Comparison of ENCODE assay signal across 7 mouse cellular contexts in genomic region chr13:48262451-48262969, GRCm38 (mm10). TPM values are rescaled to one million over a fixed set of nuclear protein-coding genes. Genes with fewer than 3 reads are reported as not detected.
DNase-seq lines count a peak whose midpoint lies in the region; ATAC-seq and TF ChIP-seq lines count a peak whose summit lies in the region.

No protein-coding gene starts in this region.

- ATAC-seq in cerebellum, adult (ENCODE audit: insufficient number of reproducible peaks, low FRiP score, low TSS enrichment): 0 out of 2 replicates have a peak, but pooled peaks have one; percentile 2
- no peak for ATAC-seq in forebrain, embryonic 14.5 days
- ATAC-seq in hindbrain, embryonic 16.5 days: no peak
- ATAC-seq in limb, embryonic 15.5 days (ENCODE audit: insufficient number of reproducible peaks, low FRiP score, low TSS enrichment, low read depth): no peak

- under 1% methylated on average over 25 of the region's 25 CpGs for WGBS in forebrain, embryonic 14.5 days
- 0% methylated on average over 24 of the region's 25 CpGs for WGBS in hindbrain, embryonic 16.5 days
- under 1% methylated on average over 25 of the region's 25 CpGs for WGBS in limb, embryonic 15.5 days

- TF ChIP-seq POLR2A in myocyte (IDR thresholded peaks at IDR 0.05; ENCODE audit: insufficient read length, low read depth): no peak

- H3K9ac ChIP-seq in forebrain, embryonic 14.5 days (ENCODE audit: low read length): peak overlapping the region; percentile 99
- H3K9ac ChIP-seq in hindbrain, embryonic 16.5 days (ENCODE audit: low read depth, low read length): peak overlapping the region; percentile 88
- H3K9ac ChIP-seq in limb, embryonic 15.5 days: peak overlapping the region; percentile 82

- no peak overlapping the region for H3ac ChIP-seq in myocyte (ENCODE audit: control insufficient read depth, insufficient read length)

- H3K9me3 ChIP-seq in forebrain, embryonic 14.5 days (replicated peaks; ENCODE audit: control insufficient read depth, low read length): no peaks in the 10 kb centered on the region
- no peaks in the 10 kb centered on the region for H3K9me3 ChIP-seq in hindbrain, embryonic 16.5 days (ENCODE audit: control insufficient read depth, low read length)
- no peaks in the 10 kb centered on the region for H3K9me3 ChIP-seq in limb, embryonic 15.5 days

- H3K4me2 ChIP-seq in forebrain, embryonic 14.5 days (ENCODE audit: low read length): peak overlapping the region; percentile 73
- peak overlapping the region; percentile 81 for H3K4me2 ChIP-seq in hindbrain, embryonic 16.5 days (ENCODE audit: low read length)
- H3K4me2 ChIP-seq in limb, embryonic 15.5 days: peak overlapping the region; percentile 92
- H3K4me2 ChIP-seq in myocyte (ENCODE audit: low read depth): no peak overlapping the region

- H3K36me3 ChIP-seq in forebrain, embryonic 14.5 days (ENCODE audit: control insufficient read depth, insufficient read depth, low read length): no peaks in the 10 kb centered on the region
- no peaks in the 10 kb centered on the region for H3K36me3 ChIP-seq in hindbrain, embryonic 16.5 days (ENCODE audit: control insufficient read depth, insufficient read depth, low read length)
- H3K36me3 ChIP-seq in limb, embryonic 15.5 days: no peaks in the 10 kb centered on the region
- H3K36me3 ChIP-seq in myocyte (ENCODE audit: control insufficient read depth, insufficient read depth): no peaks in the 10 kb centered on the region

- peaks cover 12% of the 10 kb centered on the region for H3K4me1 ChIP-seq in forebrain, embryonic 14.5 days (ENCODE audit: control insufficient read depth, insufficient read depth, low read length)
- H3K4me1 ChIP-seq in hindbrain, embryonic 16.5 days (ENCODE audit: control insufficient read depth, insufficient read depth, low read depth, low read length): peaks cover 5% of the 10 kb centered on the region
- peaks cover 11% of the 10 kb centered on the region for H3K4me1 ChIP-seq in limb, embryonic 15.5 days

- H3K27me3 ChIP-seq in forebrain, embryonic 14.5 days (replicated peaks; ENCODE audit: control insufficient read depth, insufficient read depth, low read length): no peaks in the 10 kb centered on the region
- no peaks in the 10 kb centered on the region for H3K27me3 ChIP-seq in hindbrain, embryonic 16.5 days (replicated peaks; ENCODE audit: control insufficient read depth, insufficient read depth, low read length)
- no peaks in the 10 kb centered on the region; the same call in 1 of the 2 replicates for H3K27me3 ChIP-seq in limb, embryonic 15.5 days
- peaks cover 12% of the 10 kb centered on the region for H3K27me3 ChIP-seq in myocyte (ENCODE audit: control insufficient read depth, insufficient read depth, insufficient read length)

- H3K4me3 ChIP-seq in forebrain, embryonic 14.5 days (ENCODE audit: low read depth, low read length): peak overlapping the region; percentile 89
- peak overlapping the region; percentile 71 for H3K4me3 ChIP-seq in hindbrain, embryonic 16.5 days (ENCODE audit: low read length)
- peak overlapping the region; percentile 77 for H3K4me3 ChIP-seq in limb, embryonic 15.5 days
- H3K4me3 ChIP-seq in myocyte: peak overlapping the region; percentile 22

- DNase-seq in NIH3T3 (ENCODE audit: low read depth): peak; percentile 60
- no peak for DNase-seq in forebrain, embryonic 14.5 days (ENCODE audit: low spot score)
- DNase-seq in urinary bladder, postnatal 36 days (ENCODE audit: low spot score in 2 of 2): peak; percentile 43 to 60

- H3K79me2 ChIP-seq in myocyte (ENCODE audit: control insufficient read depth, insufficient read depth): no peaks in the 10 kb centered on the region

- H3K27ac ChIP-seq in forebrain, embryonic 14.5 days (ENCODE audit: low read depth, low read length): peak overlapping the region; percentile 98
- peak overlapping the region; percentile 93 for H3K27ac ChIP-seq in hindbrain, embryonic 16.5 days (ENCODE audit: low read depth, low read length)
- H3K27ac ChIP-seq in limb, embryonic 15.5 days: peak overlapping the region; percentile 93; the same call in 1 of the 2 replicates

TF ChIP-seq in myocyte, 11 proteins besides CTCF, POLR2A, EP300 and RAD21:
- TF ChIP-seq MAX (IDR thresholded peaks at IDR 0.05; ENCODE audit: low read depth) (no peak), SRF (IDR thresholded peaks at IDR 0.05; ENCODE audit: control insufficient read depth, insufficient read length, low read depth) (no peak), REST (IDR thresholded peaks at IDR 0.05; ENCODE audit: insufficient read depth, insufficient read length) (no peak), POLR2AphosphoS2 (IDR thresholded peaks at IDR 0.05; ENCODE audit: insufficient read length, low read depth) (no peak), USF1 (IDR thresholded peaks at IDR 0.05; ENCODE audit: low read depth) (no peak), MYOG (IDR thresholded peaks at IDR 0.05; ENCODE audit: control insufficient read depth in 1 of 3, insufficient read depth in 1 of 3, insufficient read length in 2 of 3, low read depth in 2 of 3) (no peak), MYOD1 (IDR thresholded peaks at IDR 0.05; ENCODE audit: control insufficient read depth in 1 of 3, insufficient read length in 2 of 3, low read depth in 2 of 3) (no peak), TCF3 (IDR thresholded peaks at IDR 0.05; ENCODE audit: insufficient read length, low read depth) (no peak), CEBPB (IDR thresholded peaks at IDR 0.05; ENCODE audit: insufficient read depth, poor library complexity, severe bottlenecking) (no peak), E2F4 (IDR thresholded peaks at IDR 0.05; ENCODE audit: insufficient read depth) (no peak), TCF12 (IDR thresholded peaks at IDR 0.05; ENCODE audit: insufficient read depth, poor library complexity, severe bottlenecking) (no peak)

RNA-seq across cellular contexts. Expression of gene Id4, which starts 1.5 kb away (rescaled TPM):
- polyA plus RNA-seq in forebrain, embryonic 14.5 days (2014; fragmentation: Nextera tagmentation; extraction: Ambion mirVana): 49.6 and 61.8 TPM in 2 replicates
- polyA plus RNA-seq in hindbrain, embryonic 16.5 days (2015; fragmentation: Nextera tagmentation; extraction: Ambion mirVana): 20.2 and 59.5 TPM in 2 replicates
- 9.6 and 13.4 TPM in 2 replicates for polyA plus RNA-seq in limb, embryonic 15.5 days (2015; fragmentation: Nextera tagmentation; extraction: Ambion mirVana)
- 0.07 TPM for polyA plus RNA-seq in myocyte (2012; fragmentation: generic; extraction: Trizol)

Comparison
In these comparisons a context has a peak if more than half of its experiments do, and no peak if none do; other contexts are left out.
1. H3K4me3 ChIP-seq: peak in every context shown above with its lines; median percentile 89 in forebrain, embryonic 14.5 days; 77 in limb, embryonic 15.5 days; 71 in hindbrain, embryonic 16.5 days; 22 in myocyte.